Mouse (Mus musculus) midbrain, embryonic 16.5 days (tissue): ENCODE results near the gene Cacna1d. TPM values are rescaled to one million over a fixed set of nuclear protein-coding genes. Genes with fewer than 3 reads are reported as not detected.
A peak's percentile ranks its signal among the peaks of the same experiment; 100 is the strongest.

Source experiments
- ATAC-seq: fragments of 200-750 bp; cut with Nextera tagmentation; 2 replicates; pipeline ENCODE4 v1.8.0; 2017; ENCODE audit warnings: moderate TSS enrichment
- H3K27ac ChIP-seq: fragments of 300-500 bp; sonication (generic); 2 replicates; pipeline ENCODE4 v1.5.1; 2014; ENCODE audit warnings: mild to moderate bottlenecking, low read length, mixed read lengths
- H3K27me3 ChIP-seq: fragments of 300-500 bp; sonication (generic); 2 replicates; pipeline ENCODE4 v1.6.1; 2014; ENCODE audit warnings: low read depth, low read length, mixed read lengths; ENCODE audit not compliant: control insufficient read depth, insufficient read depth
- H3K36me3 ChIP-seq: fragments of 300-500 bp; sonication (generic); 2 replicates; pipeline ENCODE4 v1.6.1; 2014; ENCODE audit warnings: mild to moderate bottlenecking, low read length, moderate library complexity, mixed read lengths; ENCODE audit not compliant: control insufficient read depth, insufficient read depth
- H3K4me1 ChIP-seq: fragments of 300-500 bp; sonication (generic); 2 replicates; pipeline ENCODE4 v1.6.1; 2014; ENCODE audit warnings: mild to moderate bottlenecking, low read length, mixed read lengths; ENCODE audit not compliant: control insufficient read depth, insufficient read depth
- H3K4me2 ChIP-seq: fragments of 300-500 bp; sonication (generic); 2 replicates; pipeline ENCODE4 v1.6.1; 2014; ENCODE audit warnings: mild to moderate bottlenecking, low read length, mixed read lengths
- H3K4me3 ChIP-seq: fragments of 300-500 bp; sonication (generic); 2 replicates; pipeline ENCODE4 v1.5.1; 2014; ENCODE audit warnings: low read depth, mild to moderate bottlenecking, low read length, moderate library complexity, mixed read lengths
- H3K9ac ChIP-seq: fragments of 300-500 bp; sonication (generic); 2 replicates; pipeline ENCODE4 v1.6.1; 2014; ENCODE audit warnings: low read depth, low read length, mixed read lengths
- H3K9me3 ChIP-seq: fragments of 300-500 bp; sonication (generic); replicated peaks from 2 replicates; pipeline ENCODE4 v1.6.1; 2014; ENCODE audit warnings: mild to moderate bottlenecking, low read length, mixed read lengths; ENCODE audit not compliant: control insufficient read depth, poor library complexity, severe bottlenecking
- WGBS: fragments of 180-500 bp; shearing (Covaris S2); extraction: QIAGEN DNeasy Blood & Tissue Kit; methylation state at CpG from one replicate; pipeline ENCODE4 v1.1.7; 2014; 5-methylcytosine and 5-hydroxymethylcytosine counted together
- polyA plus RNA-seq: library from polyadenylated mRNA; unstranded; fragments of >200 nt; fragmentation: Nextera tagmentation; extraction: Ambion mirVana; gene quantifications from 2 replicates; pipeline ENCODE4 v1.2.1, GENCODE M21; 2015

The Cacna1d gene
- polyA plus RNA-seq, 1 experiment from 2014 or later: 10.5 TPM

- ATAC-seq: no peak
- Histone ChIP-seq H3K9me3 (no peaks in the 10 kb centered on the region), H3K4me1 (no peaks in the 10 kb centered on the region), H3K4me2 (no peak overlapping the region), H3K27ac (no peak overlapping the region), H3K9ac (no peak overlapping the region), H3K4me3 (no peak overlapping the region), H3K36me3 (no peaks in the 10 kb centered on the region), H3K27me3 (no peaks in the 10 kb centered on the region)
- 93% methylated on average over 8 of the region's 8 CpGs for WGBS
Measured at GRCm38 (mm10) chr14:30017794-30018462, 473.3 kb downstream of the Cacna1d start.

DNA sequence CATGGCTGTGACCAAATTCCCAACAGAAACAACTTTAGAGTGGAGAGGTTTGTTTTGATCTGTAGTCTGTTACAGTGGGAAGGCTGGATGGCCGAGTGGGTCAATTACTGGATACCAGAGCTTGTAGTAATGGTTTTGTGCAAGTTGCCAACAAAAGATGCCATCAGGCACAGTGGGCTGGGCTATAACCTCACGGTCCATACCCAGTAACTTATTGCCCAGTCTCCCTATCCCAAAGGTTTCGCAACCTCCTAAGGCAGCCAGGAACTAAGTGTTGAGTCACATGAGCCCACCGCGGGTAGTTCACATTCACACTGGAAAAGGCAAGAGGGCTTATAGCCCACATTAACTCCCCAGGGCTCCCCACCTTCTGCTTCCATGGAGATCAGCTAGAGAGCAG lies 474.6 kb downstream of the Cacna1d start:
- no peaks in the 10 kb centered on the region for H3K27me3 ChIP-seq
- H3K4me3 ChIP-seq: no peak overlapping the region
- no peak overlapping the region for H3K27ac ChIP-seq
- ATAC-seq: no peak
- H3K9me3 ChIP-seq: no peaks in the 10 kb centered on the region
- H3K36me3 ChIP-seq: no peaks in the 10 kb centered on the region
- H3K4me1 ChIP-seq: no peaks in the 10 kb centered on the region
- WGBS: 89% methylated on average over 5 of the region's 5 CpGs
- no peak overlapping the region for H3K4me2 ChIP-seq
- no peak overlapping the region for H3K9ac ChIP-seq

GRCm38 (mm10) chr14:30015008-30015407 lies 476.2 kb downstream of the Cacna1d start:
- Histone ChIP-seq H3K27ac (no peak overlapping the region), H3K4me3 (no peak overlapping the region), H3K4me2 (no peak overlapping the region), H3K36me3 (no peaks in the 10 kb centered on the region), H3K4me1 (no peaks in the 10 kb centered on the region), H3K9me3 (no peaks in the 10 kb centered on the region), H3K9ac (no peak overlapping the region), H3K27me3 (no peaks in the 10 kb centered on the region; the same call in 1 of the 2 replicates)
- WGBS: 64% methylated on average over 1 of the region's 1 CpGs
- ATAC-seq: no peak

DNA sequence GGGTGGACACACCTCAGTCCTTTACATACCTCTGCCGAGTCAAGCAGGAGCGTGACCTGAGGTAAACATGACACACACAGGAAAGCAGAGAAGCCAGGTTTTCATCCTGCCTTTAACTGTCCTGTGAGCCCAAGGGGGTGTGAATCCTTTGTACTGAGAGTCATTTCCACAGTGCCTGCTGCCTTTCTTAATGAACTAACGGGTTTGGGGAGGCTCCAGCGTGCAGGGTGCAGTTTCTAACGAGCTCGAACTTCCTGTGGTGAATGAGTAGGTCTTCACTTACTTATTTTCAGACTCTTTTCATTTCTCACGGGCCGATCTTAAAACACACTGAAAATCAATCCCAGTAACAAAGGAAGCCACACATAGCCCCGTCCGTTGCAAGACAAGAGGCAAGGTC lies 476.8 kb downstream of the Cacna1d start:
- ATAC-seq: no peak
- 67% methylated on average over 10 of the region's 10 CpGs for WGBS
- Histone ChIP-seq H3K4me1 (no peaks in the 10 kb centered on the region), H3K4me2 (no peak overlapping the region), H3K27me3 (peaks cover 5% of the 10 kb centered on the region), H3K27ac (no peak overlapping the region), H3K36me3 (no peaks in the 10 kb centered on the region), H3K4me3 (no peak overlapping the region), H3K9me3 (no peaks in the 10 kb centered on the region), H3K9ac (no peak overlapping the region)

DNA sequence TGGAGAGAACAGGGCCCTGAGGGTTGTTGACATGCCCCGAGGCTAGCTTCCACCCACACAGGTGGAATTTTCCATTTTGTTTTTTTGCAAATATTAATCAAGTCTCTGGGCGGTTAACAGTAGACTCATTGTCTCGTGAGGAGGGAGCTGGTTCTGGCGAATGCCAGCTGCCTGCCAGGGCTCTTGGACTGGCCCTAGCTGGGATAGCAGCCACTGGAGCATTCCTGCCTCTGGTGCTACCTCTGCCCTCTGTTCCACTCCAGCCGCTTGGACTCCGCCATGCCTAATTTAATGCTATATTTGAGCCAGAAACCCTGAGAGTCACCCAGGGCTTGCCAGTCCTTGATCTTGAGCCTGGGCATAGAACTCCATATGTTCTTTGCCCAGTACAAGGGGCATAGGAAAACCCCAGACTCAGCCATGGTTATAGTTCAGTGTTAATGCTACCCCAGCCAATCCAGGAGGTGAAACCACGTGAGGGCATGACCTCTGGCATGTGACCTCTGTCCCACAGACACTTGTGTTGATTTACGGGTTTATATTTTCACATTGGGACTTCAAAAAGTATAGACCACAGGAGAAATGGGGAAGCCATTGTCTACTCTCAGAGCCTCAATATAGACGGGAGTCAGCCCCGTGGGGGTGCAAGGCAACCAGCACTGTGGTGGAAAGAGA lies 479.2 kb downstream of the Cacna1d start:
- no peak for ATAC-seq
- WGBS: 88% methylated on average over 10 of the region's 10 CpGs
- no peak overlapping the region for H3K9ac ChIP-seq

DNA sequence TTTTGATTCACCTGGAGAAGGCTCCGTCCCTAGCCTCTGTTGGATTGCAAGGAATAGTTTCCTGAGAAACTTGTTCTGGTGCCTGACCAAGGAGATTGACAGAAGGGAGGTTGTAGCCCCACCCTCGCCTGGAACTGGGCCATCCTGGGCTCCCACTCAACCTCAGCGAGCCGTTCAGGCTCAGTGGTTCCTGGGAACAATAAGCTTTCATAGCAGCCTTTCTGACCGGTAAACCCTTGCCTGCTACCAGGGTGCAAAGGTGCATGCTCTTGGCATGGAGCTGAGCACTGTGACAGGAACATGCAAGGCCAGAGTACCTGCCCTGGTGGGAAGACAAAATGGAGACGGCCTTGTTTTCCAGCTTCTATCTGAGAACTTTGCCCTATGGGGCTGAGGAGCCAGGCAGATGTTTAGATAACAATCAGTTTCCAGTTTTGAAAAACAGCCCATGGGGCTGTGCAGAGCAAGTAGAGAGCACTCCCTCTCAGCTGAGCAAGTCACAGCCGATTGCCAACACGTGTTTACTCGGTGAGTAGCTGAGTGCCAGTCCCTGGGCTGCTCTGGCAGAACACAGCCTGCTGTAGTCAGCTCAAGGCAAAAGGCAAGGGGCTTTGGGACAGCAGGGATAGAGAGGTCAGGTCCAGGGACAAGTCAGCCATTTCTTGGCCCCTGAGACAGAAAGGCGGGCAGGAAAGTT lies 481.2 kb downstream of the Cacna1d start:
- no peaks in the 10 kb centered on the region for H3K36me3 ChIP-seq
- ATAC-seq: no peak
- WGBS: 74% methylated on average over 10 of the region's 10 CpGs
- H3K9ac ChIP-seq: no peak overlapping the region
- no peak overlapping the region for H3K4me3 ChIP-seq
- H3K9me3 ChIP-seq: no peaks in the 10 kb centered on the region
- H3K4me1 ChIP-seq: peaks cover 3% of the 10 kb centered on the region
- no peak overlapping the region for H3K4me2 ChIP-seq
- H3K27me3 ChIP-seq: peaks cover 5% of the 10 kb centered on the region
- no peak overlapping the region for H3K27ac ChIP-seq

More for the DNA sequence above, 479.2 kb downstream of the Cacna1d start:
- Histone ChIP-seq H3K27me3 (peaks cover 5% of the 10 kb centered on the region), H3K4me3 (no peak overlapping the region), H3K27ac (no peak overlapping the region), H3K4me1 (peaks cover 3% of the 10 kb centered on the region), H3K9me3 (no peaks in the 10 kb centered on the region), H3K4me2 (no peak overlapping the region), H3K36me3 (no peaks in the 10 kb centered on the region)

GRCm38 (mm10) chr14:30008733-30009575 lies 482.3 kb downstream of the Cacna1d start, which contains the start of the genes Il17rb and Chdh:
Il17rb (minus strand) TSS chr14:30008896.
Chdh (plus strand) TSS chr14:30009023.
- peak within 1 kb of the TSS; percentile 59 for H3K9ac ChIP-seq
- peak; percentile 72 for ATAC-seq
- 10% methylated on average over 51 of the region's 54 CpGs for WGBS

GRCm38 (mm10) chr14:29999475-29999811 lies 491.8 kb downstream of the Cacna1d start:
- no peaks in the 10 kb centered on the region for H3K9me3 ChIP-seq
- H3K4me1 ChIP-seq: no peaks in the 10 kb centered on the region
- no peak for ATAC-seq
- no peak overlapping the region for H3K4me3 ChIP-seq
- no peak overlapping the region for H3K4me2 ChIP-seq
- no peak overlapping the region for H3K9ac ChIP-seq
- H3K27ac ChIP-seq: no peak overlapping the region
- whole genome bisulfite sequencing: 89% methylated on average over 3 of the region's 3 CpGs
- H3K36me3 ChIP-seq: peaks cover 7% of the 10 kb centered on the region
- H3K27me3 ChIP-seq: no peaks in the 10 kb centered on the region

More at GRCm38 (mm10) chr14:30008733-30009575, 482.3 kb downstream of the Cacna1d start, which contains the start of the genes Il17rb and Chdh:
- Histone ChIP-seq H3K9me3 (no peaks in the 10 kb centered on the region), H3K4me1 (peaks cover 3% of the 10 kb centered on the region), H3K36me3 (no peaks in the 10 kb centered on the region), H3K4me2 (peak within 1 kb of the TSS; percentile 73), H3K27me3 (peaks cover 5% of the 10 kb centered on the region), H3K4me3 (peak within 1 kb of the TSS; percentile 41), H3K27ac (no peak within 1 kb of the TSS)
